Mouse (Mus musculus) T-helper 1 cell (primary cell): ENCODE data around the gene Gm28827.
"Not testable (repeated sequence)": the region's sequence is repeated elsewhere in the genome, so short reads cannot be mapped to it uniquely, and the experiment has no call there.

Source experiments
- in situ Hi-C: fragments of 300-600 bp; cut with MboI, MseI; formaldehyde crosslinking; loops from one replicate; pipeline ENCODE4 v1.15.1; 2025; ENCODE audit warnings: high pct_unique_total_duplicates

The Gm28827 gene

DNA sequence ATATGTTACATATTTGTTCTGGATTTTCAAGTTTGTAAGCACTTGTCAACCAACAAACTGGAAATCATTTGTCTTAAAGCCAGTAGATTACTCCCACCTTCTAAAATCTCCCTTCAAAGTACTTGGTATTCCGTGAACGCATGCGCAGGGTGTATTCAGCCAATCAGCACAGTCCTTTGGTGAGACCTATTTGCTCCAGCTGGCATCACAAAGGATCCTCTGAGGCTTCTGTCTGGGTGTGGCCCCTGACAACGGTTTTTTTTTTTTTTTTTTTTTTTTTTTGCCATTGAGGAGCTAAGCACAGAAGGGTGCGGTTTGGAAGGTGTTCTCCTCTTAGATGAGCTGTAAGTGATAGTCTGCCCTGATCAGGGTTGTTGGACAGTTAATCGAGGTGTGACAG, at the start of gene Gm28827:
TSS of gene Gm28827 (plus strand) at position 301 of the 400 bp plus-strand sequence.
- in situ Hi-C loops: not testable (repeated sequence)
